Mouse (Mus musculus): ENCODE results near the gene Pde4dip.

- no peak for TF ChIP-seq EP300 (IDR thresholded peaks at IDR 0.05)
- TF ChIP-seq CTCF (IDR thresholded peaks at IDR 0.05), result peak; percentile 60
Measured at GRCm38 (mm10) chr3:97915081-97915480, 26.6 kb upstream of the Pde4dip start.
